Mouse (Mus musculus) cerebellum, adult 18-20 months (tissue): ENCODE data around the gene 6030468B19Rik.
"Not testable (repeated sequence)": the region's sequence is repeated elsewhere in the genome, so short reads cannot be mapped to it uniquely, and the experiment has no call there.

Experiments used
- DNase-seq, 2 experiments: peaks; one replicate each; pipeline ENCODE4 v3.0.0; 2021

6030468B19Rik gene

DNA sequence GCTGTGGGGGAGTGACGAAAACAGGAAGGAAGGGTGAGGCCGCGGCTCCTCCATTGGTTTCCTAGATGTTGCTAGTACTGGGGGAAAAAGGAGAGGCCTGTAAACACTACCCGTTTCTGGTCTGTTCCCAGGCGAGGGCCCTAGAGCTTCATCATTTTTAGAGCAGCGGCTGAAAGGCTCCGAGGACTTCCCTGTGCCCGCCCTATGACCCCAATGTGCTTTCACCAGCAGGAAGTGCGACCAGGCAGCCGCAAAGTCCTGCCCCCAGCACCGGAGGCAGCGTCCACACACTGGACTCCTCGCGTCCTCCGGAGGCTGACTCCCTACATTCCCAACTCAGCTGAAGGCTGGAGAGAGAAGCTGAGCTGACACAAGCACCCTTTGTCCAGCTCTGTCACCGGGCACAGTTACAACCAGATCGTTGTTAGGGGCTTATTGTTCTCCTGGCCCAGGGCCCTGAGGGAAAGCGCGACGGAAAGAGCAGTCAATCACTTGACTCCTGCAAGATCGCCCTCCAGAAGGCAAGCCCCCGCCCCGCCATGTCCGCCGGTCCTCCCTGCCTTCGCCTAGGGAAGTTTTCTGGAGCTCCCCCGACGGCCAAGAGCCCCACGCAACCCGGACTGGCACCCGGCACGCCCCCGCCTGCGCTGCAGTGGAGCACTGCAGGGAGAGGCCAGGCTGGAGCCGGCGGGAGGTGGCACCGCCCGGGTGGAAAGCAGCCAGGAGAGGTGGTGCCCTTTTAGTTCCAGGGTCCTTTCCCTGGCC is 17.8 kb upstream of the 6030468B19Rik start:
- DNase-seq: no peak

DNA sequence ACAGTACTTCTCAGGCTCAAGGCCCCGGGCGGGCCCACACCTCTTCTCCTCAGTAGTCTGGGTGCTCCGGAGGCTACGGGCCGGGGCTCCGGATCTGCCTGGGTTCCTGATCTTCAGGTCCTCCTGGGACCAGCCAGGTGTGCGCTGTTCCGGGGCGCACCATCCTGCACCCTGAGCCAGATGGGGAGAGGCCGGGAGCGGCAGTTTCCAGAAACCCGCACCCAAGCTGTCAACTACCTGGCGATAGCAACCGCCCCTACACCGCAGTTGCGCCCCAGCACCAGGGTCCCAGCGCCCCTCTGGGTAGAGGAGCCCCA is 17.3 kb upstream of the 6030468B19Rik start:
- DNase-seq: no peak

DNA sequence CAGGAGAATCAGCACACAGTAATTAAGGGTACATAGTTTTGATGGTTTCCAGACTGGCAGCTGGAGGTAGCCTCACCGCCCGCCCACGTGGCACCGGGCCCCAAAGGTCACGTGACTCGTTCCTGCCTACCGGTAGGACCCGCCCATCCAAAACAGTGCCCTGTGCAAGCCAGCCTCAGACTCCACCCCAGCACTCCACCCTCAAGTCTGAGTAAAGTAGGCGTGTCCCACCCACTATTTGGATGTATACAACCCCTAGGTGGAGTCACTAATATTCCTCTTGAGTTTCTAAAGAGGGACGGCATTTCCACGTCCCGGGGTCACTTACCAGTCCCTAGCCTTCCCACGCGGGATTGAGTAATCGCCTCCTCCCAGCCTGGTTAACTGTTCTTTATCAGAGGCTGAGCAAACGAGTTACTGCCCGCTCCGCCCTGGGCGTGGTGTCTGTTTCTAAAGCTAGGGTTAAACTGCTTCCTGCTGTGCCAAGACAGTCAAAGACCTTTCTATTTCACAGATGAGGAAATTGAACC is 16.8 kb upstream of the 6030468B19Rik start:
- DNase-seq: no peak

DNA sequence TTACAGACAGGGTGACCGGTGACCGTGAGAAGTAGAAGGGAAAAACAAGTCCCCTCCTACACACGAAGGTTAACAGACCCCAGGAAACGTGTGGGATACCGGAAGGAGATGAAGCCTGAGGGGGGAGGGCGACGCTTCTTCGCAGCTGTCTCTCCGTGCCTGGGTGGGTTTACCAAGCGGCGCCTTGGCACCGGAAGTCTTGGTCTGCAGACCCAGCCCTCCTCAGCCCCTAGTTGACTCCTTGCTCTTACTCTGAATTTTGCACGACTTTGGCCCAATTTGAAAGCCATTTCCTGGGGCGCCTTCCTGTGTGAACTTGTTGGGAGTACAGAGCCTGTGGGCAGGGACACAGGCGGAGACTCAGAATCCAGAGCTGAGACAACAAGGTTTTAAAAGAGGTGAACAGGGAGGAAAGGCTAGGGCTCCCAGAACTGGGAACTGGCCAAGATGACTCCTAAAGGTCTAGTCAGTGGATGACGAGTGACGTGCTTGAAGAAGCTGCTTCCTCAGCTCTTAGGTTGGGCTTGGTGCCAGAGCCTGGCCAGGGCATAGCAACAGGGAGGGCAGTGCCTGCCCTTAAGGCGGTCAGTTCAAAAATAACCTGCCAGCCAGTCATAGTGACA is 16.1 kb upstream of the 6030468B19Rik start:
- DNase-seq: no peak

DNA sequence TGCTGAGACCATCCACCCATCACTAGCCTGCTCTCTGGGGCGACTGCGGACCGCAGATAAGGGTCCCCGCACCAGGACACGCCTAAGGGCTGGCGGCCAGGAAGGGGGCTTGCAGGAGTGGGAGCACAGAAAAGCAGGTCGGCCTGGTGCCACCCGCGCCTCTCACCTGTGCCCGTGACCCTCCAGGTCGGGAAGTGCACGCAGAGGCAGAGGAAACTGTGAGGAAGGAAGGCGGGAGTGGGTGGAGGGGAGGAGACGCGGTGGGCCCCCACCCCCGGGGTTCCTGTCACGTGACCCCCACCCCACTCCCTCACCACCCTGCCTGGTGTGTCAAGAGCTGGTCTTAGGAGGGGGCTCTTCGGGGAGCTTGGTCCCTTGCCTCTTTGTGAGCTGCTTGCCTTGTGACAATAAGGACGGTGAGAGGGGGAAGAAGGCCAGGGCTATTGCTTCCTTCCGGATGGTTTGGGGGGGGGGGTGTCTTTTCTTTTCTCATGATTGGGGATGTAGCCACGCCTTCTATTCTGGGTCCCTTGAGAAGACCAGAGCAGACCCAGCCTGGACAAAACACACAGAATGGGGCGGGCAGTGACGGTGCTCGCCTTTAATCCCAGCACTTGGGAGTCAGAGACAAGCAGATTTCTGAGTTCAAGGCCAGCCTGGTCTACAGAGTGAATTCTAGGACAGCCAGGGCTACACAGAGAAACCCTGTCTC is 15.3 kb upstream of the 6030468B19Rik start, which contains the start of the genes Tmc8 and Tmc6:
Gene Tmc8, plus strand, starts transcription at position 84 of the 712 bp plus-strand sequence.
Gene Tmc6, minus strand, starts transcription at position 206 of the 712 bp plus-strand sequence.
- DNase-seq: no peak

DNA sequence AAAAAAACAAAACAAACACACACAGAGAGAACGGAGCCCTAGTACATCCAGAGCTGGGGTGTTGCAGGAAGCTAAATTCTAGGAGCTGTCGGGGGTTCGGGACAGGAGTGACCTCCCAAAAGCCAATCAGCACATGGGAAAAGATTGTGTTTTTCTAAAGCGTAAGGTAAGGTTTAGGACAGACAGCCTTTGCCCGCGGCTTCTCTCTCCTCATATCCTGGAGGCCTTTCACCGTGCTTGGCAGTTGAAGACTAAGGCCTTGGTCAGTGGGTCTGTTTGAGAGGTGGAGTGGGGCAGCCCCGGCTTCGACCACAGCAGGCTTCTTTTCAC is 14.8 kb upstream of the 6030468B19Rik start:
- DNase-seq: no peak

DNA sequence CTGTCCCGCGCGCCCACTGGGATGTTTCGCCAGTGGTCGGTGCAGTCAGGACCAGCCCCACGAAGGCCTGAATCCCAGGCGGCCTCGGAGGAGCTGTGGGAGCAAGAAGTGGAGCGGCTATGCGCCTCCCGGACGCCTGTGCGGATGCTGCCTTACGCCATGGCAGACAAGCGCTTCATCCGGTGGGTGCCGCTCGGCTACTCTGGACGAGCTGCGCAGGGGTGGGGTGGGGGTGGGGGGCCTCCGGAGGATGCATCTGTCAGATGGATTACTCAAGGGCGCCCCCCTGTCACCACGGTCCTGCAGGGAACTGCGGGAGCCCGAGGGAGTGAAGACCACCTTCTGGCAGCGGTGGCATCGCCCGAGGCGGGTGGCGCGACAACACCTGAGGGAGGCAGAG is 14.4 kb upstream of the 6030468B19Rik start:
- DNase-seq: peak; percentile 36 to 47

DNA sequence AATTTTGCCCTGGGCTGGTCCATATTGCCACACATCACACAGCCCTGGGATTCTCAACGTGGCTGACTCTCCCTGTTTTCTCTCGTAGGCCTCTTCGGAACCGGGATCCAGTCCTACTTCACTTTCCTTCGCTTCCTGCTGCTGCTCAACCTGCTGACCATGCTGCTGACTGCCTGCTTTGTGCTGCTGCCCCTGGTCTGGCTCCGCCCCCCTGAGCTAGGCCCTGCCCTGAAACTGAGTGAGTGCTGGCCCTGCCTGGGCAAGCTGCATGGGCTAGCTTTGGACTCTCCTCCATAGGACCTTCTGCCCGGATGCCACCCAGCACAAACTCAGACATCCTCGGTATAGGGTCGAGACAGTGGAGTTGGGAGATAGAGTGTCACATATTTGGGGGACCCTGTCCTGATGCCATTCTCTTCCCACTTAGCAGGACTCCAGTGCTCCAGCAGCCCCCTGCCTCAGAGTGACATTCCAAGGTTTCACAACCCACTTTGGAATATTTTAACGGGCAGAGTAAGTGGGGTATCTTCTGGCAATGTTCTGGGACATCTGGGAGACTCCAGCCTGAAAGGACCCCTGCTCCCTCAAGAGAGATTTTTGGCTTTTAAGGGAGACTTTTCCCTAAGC is 13.7 kb upstream of the 6030468B19Rik start:
- no peak for DNase-seq

DNA sequence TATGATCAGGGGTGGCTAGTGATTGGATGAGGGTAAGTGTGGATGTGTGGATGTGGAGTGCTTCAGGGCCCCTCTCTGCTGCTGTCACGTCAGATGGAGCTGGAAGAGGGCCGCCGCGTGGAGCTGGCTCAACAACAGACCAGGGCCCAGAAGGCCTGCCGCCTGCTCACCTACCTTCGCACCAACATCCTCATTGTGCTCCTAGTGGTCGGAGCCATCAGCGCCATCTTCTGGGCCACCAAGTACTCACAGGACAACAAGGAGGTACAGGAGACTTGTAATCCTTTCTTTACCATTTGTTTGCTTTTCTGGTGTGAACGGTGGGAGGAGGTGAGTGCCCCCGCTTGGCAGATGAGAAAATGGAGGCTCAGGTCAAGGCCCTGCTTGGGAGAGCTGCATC is 11.2 kb upstream of the 6030468B19Rik start:
- DNase-seq: peak; percentile 69 to 78

DNA sequence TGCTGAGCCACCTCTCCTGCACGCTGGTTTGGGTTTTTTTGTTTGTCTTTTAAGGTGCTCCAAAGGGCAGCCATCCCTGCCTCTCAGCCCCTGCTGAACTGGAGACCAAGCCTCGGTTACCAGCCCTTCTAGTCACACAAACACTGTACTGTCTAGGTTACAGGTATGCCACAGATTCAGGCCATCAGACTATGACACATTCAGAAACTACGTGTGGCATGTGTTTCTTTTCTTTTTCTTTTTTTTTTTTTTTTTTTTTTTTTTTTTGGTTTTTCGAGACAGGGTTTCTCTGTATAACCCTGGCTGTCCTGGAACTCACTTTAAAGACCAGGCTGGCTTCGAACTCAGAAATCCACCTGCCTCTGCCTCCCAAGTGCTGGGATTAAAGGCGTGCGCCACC is 9.0 kb upstream of the 6030468B19Rik start:
- DNase-seq: not testable (repeated sequence)

DNA sequence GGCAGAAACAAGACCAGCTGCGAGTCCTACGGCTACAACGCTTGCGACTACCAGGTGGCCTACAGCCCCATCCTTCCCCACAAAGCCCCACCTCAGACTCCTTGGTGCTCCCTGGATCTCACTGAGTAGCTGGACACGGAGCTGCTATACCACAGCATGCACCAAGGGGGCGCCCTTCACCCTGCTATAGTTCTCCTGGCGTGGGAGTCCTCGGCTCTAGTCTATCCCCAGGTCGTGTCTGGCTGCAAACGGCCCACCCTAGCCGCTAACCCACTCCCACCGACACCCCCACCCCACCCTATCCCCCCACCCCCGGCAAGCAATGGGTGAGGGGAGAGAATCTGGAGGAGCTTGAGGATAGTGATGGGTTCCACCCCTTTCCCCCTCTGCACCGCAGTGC is 7.2 kb upstream of the 6030468B19Rik start:
- DNase-seq: peak; percentile 47 to 54

DNA sequence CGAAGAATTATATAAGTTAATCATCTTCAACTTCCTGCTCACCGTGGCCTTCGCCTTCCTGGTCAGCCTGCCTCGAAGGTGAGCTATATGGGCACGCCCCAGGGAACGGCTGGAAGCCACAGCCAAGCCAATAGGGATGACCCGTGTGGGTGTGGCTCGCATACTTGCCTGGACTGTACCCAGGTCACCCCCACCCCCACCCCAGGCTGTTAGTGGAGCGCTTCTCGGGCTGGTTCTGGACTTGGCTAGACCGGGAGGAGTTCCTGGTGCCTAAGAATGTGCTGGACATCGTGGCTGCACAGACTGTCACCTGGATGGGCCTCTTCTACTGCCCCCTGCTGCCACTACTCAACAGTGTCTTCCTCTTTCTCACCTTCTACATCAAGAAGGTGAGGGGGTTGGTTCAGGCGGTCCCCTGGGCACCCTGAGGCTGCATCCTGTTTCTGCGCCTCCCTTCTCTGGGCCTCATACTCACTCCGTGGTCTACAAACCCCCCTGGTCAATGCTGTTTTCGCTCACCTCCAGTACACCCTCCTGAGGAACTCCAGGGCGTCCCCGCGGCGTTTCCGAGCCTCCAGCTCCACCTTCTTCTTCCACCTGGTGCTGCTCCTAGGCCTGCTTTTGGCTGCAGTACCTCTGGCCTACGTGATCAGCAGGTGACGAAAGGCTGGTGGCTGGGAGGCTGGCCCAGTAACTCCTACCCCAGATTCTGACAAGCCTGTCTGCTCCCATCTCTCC is 6.6 kb upstream of the 6030468B19Rik start:
- DNase-seq: no peak

DNA sequence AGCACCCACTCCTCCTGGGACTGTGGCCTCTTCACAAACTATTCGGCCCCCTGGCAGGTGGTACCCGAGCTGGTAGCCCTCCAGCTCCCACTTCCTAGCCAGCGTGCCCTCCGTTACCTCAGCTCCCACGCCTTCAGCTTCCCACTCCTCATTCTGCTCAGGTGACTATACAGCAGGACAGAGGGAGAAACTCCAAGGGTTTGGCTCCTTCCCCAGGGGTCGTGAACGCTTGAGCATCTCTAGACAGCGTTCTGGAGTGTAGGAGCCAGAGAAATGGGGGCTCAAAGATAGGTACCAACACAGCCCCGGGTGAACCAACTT is 6.1 kb upstream of the 6030468B19Rik start:
- no peak for DNase-seq

DNA sequence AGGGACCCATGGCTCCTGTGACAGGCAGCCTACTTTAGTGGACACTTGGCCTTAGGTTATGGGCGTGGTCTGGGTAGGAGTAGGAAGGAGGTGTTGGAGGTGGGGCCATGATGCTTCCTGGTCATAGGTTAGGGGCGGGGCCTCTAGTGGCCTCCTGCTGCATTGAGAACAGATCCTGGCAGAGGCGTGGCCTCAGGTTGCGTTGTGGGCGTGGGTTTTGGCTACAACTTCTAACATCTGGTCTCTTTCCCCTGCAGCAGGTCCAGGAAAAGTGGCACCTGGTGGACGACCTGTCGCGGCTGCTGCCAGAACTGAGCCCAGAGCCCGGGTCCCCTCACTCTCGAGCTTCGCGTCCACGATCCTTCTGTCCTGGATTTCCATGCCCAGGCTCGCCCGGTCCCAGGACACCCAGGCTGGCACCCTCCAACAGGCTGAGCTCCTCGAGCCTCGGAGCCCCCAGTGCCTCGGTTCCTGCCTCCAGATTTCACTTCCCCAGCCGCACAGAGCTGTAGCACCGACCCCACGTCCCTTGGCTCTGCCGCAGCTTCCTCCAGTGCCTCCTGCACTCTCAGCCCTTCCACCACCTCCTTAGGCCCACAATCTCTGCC is 5.1 kb upstream of the 6030468B19Rik start:
- no peak for DNase-seq

DNA sequence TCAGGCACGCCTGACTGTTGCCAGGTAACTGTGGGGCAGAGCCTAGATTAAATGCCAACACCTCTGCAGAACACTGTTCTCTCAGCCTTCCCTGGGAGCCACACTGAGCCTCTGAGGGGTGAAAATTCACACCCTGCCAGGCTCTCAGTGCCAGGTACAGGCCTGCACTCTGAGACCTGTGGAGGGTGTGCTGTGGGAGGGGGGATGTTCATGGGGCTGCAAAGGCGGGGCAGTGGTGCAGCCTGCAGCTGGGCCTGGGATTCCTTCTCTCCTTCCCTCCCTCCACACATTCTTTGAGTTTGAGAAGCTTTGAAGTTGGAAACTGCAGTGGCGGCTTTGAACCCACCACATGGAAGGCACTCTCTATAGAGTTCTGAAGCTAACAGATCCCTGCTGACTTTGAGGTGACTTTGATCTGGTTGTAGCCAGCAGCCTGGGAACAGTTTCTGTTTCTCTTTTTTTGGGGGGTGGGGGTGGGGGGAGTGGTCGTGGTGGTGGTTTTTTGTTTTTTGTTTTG is 3.4 kb upstream of the 6030468B19Rik start:
- DNase-seq: no peak

DNA sequence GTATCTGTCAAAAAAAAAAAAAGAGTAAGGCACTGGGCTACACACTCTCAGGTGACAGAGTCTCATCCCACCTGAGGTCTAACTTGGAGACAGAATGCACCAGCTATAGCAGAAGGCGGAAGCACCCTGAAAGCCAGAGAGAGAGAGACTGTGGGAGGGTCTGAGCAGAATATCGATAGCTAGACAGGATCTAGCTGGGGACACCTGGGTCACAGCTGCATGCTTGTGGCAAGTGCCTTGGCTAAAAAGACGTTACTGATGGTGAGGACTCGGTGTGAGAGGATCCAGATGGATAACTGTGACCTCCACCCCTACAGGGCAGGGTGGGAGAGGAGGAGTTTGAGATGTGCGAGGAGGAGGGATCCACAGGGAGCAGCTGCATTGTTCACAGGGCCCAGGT is 506 bp upstream of the 6030468B19Rik start:
- DNase-seq: no peak

DNA sequence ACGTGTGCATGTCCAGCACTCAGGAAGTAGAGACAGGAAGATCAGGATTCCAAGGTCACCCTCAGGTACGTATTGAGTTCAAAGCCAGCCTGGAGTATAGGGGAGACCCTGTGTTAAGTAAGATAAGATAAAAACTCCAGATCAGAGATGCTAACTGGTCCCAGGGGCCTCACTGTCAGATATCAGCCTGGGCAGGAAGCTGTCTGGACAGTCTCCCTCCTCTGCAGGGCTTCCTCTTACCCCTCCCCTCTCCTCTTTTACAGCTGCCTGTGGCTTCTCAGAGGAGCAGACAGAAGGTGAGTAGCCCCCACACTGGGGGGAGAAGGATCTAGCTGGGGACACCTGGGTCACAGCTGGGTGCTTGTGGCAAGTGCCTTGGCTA is 691 bp downstream of the 6030468B19Rik start:
- DNase-seq: no peak

DNA sequence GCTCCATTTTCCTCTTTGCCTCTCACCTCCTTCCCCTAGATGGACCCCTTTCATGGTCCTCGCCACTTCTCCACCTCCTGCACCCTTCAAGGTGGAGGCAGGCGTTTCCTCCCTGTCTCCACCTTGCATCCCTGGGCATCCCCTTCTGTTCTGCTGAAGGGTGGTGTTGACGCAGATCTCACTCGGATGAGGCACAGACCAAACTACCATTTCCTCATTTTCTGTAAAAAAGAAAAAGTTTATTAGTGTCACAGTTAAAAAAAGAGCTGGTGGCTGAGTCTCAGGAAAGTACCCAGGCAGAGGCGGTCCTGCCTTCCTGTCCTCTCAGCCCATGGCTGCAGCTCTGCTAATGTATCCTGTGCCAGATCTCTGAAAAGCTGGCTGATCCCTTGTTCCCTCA is 1.7 kb downstream of the 6030468B19Rik start:
- no peak for DNase-seq

DNA sequence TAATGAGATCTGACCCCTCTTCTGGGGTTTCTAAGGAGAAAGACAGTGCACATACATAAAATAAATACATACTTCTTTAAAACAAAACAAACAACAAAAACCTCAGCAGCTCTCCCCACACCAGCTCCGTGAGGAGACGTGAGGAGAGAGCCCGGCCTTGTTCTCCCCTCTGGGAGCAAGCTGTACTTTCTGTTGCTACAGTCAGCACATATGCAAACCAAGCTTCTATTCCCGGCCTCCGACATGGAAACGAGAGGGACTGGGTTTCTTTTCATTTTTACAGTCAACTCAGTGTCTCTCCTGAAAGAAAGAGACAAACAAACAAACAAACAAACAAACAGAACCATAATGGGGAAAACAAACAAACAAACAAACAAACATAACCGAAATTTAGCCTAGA is 2.6 kb downstream of the 6030468B19Rik start:
- no peak for DNase-seq

DNA sequence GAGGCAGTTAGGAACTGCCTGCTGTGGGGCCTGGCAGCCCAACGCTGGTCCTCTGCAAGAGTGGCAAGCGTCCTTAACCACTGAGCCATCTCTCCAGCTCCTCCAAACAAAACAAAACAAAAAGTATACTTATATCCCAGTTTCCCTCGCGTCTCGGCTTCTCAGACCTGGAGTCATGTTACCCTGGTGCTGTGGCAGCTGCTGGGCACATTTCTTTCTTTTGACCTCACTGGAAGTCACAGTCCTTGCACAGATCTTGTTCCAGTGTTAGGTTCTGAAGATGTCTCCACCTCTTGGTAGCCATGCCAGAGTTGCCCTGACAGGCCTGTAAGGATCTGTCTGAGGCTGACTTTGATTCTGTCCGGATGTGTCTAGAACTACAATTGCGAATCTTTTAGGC is 4.2 kb downstream of the 6030468B19Rik start:
- DNase-seq: no peak

DNA sequence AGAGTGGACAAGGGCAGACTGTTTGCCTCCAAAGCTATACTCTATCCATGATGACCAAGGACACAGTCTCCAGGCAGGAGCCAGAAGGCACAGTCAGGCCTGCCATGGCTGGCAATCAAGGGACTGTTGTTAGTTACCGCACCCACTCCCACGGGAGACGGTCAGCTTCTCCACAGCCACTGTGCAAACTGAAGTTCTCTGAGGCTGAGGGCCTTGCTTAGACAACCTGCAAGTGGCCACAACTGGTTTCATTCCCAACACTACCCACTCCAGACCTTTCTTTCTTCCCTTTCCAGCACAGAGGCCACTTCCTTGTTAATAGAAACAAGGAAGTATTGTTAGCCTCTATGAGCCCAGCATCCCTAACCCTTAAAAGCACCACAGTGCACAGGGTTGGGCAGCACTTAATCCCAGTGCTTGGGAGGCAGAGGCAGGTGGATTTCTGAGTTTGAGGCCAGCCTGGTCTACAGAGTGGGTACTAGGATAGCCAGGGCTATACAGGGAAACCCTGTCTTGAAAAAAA is 5.8 kb downstream of the 6030468B19Rik start:
- no peak for DNase-seq

DNA sequence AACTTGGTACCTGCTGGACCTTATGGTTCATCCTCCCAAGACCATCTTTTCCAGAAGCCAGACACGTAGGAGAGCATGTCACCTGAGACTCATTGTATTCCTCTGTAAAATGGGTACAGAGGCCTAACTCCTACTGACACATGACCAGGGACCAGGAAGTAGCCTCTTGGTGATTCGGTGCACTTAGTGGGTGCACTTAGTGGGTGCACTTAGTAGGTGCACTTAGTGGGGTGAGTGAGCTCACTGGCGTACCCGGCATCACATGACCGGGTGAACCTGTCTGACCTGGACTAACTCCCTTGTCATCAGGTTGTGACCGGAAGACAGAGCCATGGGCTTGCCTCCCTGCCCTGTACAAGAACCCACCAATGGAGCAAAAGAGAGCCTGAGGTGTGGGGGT is 9.3 kb downstream of the 6030468B19Rik start:
- DNase-seq: no peak
